Mouse (Mus musculus): ENCODE data around the gene Wdr82.

- TF ChIP-seq CTCF (IDR thresholded peaks at IDR 0.05; ENCODE audit: borderline replicate concordance, control insufficient read depth, extremely low read depth, insufficient read depth, low read length, poor library complexity) (no peak), POLR2A (IDR thresholded peaks at IDR 0.05; ENCODE audit: control insufficient read depth, extremely low read depth, insufficient read depth, low read length, poor library complexity) (no peak)
Observed at GRCm38 (mm10) chr9:106177799-106178198, 7.1 kb downstream of the Wdr82 start.

Measured in thymus, adult 2 months (tissue).